Mouse (Mus musculus) ES-Bruce4 (cell line): ENCODE data around the gene Sgta. TPM values are rescaled to one million over a fixed set of nuclear protein-coding genes. Genes with fewer than 3 reads are reported as not detected.

Source experiments
- H3K27ac ChIP-seq: 2 replicates; pipeline ENCODE4 v1.5.1; 2012; ENCODE audit warnings: low read length, inconsistent platforms; ENCODE audit not compliant: insufficient read depth
- H3K27me3 ChIP-seq: 2 replicates; pipeline ENCODE4 v1.6.1; 2012; ENCODE audit warnings: mild to moderate bottlenecking, low read length, inconsistent platforms; ENCODE audit not compliant: control insufficient read depth, poor library complexity, insufficient read depth, severe bottlenecking
- H3K36me3 ChIP-seq: 2 replicates; pipeline ENCODE4 v1.6.1; 2012; ENCODE audit warnings: inconsistent platforms, mild to moderate bottlenecking, low read length, moderate library complexity; ENCODE audit not compliant: control insufficient read depth, poor library complexity, insufficient read depth, severe bottlenecking
- H3K4me1 ChIP-seq: one replicate; pipeline ENCODE4 v1.8.1; 2011; ENCODE audit warnings: low read length; ENCODE audit not compliant: control insufficient read depth, insufficient read depth
- H3K4me3 ChIP-seq: 2 replicates; pipeline ENCODE4 v1.5.1; 2011; ENCODE audit warnings: low read depth, mild to moderate bottlenecking, low read length
- H3K9ac ChIP-seq: 2 replicates; pipeline ENCODE4 v1.6.1; 2012; ENCODE audit warnings: low read depth, mild to moderate bottlenecking, inconsistent platforms; ENCODE audit not compliant: poor library complexity, severe bottlenecking
- H3K9me3 ChIP-seq: replicated peaks from 2 replicates; pipeline ENCODE4 v1.6.1; 2012; ENCODE audit warnings: mild to moderate bottlenecking, low read length, inconsistent platforms; ENCODE audit not compliant: control insufficient read depth, poor library complexity, insufficient read depth, severe bottlenecking
- CTCF ChIP-seq: IDR thresholded peaks from one replicate; pipeline ENCODE4 v1.8.1; 2011; ENCODE audit warnings: low read depth, low read length
- EP300 ChIP-seq: IDR thresholded peaks from 2 replicates; pipeline ENCODE4 v1.6.1; 2011; ENCODE audit warnings: low read depth, low read length; ENCODE audit not compliant: insufficient read depth
- POLR2A ChIP-seq: IDR thresholded peaks from one replicate; pipeline ENCODE4 v1.8.1; 2011; ENCODE audit warnings: low read length; ENCODE audit not compliant: insufficient read depth
- polyA plus RNA-seq: library from polyadenylated mRNA; stranded (reverse); fragments of >200 nt; gene quantifications from 2 replicates; pipeline ENCODE4 v1.2.4, GENCODE M21; 2011; ENCODE audit warnings: low read depth; ENCODE audit not compliant: missing spikeins, insufficient read depth, insufficient read length

Gene Sgta
- polyA plus RNA-seq, 1 experiment = 110 TPM

GRCm38 (mm10) chr10:81033586-81033985, 26.4 kb downstream of the Sgta start:
- H3K36me3 ChIP-seq = no peaks in the 10 kb centered on the region
- no peak overlapping the region for H3K4me3 ChIP-seq
- TF ChIP-seq CTCF (no peak), EP300 (no peak), POLR2A (no peak)
- no peaks in the 10 kb centered on the region for H3K27me3 ChIP-seq
- no peak overlapping the region for H3K9ac ChIP-seq
- no peaks in the 10 kb centered on the region for H3K4me1 ChIP-seq
- no peaks in the 10 kb centered on the region for H3K9me3 ChIP-seq
- no peak overlapping the region for H3K27ac ChIP-seq

GRCm38 (mm10) chr10:81029031-81029430, 30.9 kb downstream of the Sgta start:
- H3K9ac ChIP-seq = no peak overlapping the region
- H3K27ac ChIP-seq = no peak overlapping the region
- H3K27me3 ChIP-seq = no peaks in the 10 kb centered on the region
- no peaks in the 10 kb centered on the region for H3K9me3 ChIP-seq
- no peak overlapping the region for H3K4me3 ChIP-seq
- peaks cover 2% of the 10 kb centered on the region for H3K4me1 ChIP-seq
- TF ChIP-seq POLR2A (no peak), EP300 (no peak), CTCF (no peak)
- H3K36me3 ChIP-seq = no peaks in the 10 kb centered on the region

- H3K9me3 ChIP-seq = no peaks in the 10 kb centered on the region
- H3K36me3 ChIP-seq = no peaks in the 10 kb centered on the region
- no peak for TF ChIP-seq POLR2A
- TF ChIP-seq CTCF = no peak
- TF ChIP-seq EP300 = no peak
- no peaks in the 10 kb centered on the region for H3K27me3 ChIP-seq
- H3K27ac ChIP-seq = no peak overlapping the region
- no peak overlapping the region for H3K4me3 ChIP-seq
- peaks cover 2% of the 10 kb centered on the region for H3K4me1 ChIP-seq
- H3K9ac ChIP-seq = no peak overlapping the region
Observed at GRCm38 (mm10) chr10:81028219-81028618, 31.8 kb downstream of the Sgta start.

GRCm38 (mm10) chr10:81027331-81027730, 32.6 kb downstream of the Sgta start:
- no peaks in the 10 kb centered on the region for H3K27me3 ChIP-seq
- TF ChIP-seq POLR2A (no peak), CTCF (no peak), EP300 (no peak)

GRCm38 (mm10) chr10:81026857-81027256, 33.1 kb downstream of the Sgta start:
- H3K27ac ChIP-seq = no peak overlapping the region
- no peak overlapping the region for H3K9ac ChIP-seq
- TF ChIP-seq POLR2A (no peak), EP300 (no peak), CTCF (no peak)
- no peaks in the 10 kb centered on the region for H3K9me3 ChIP-seq
- H3K36me3 ChIP-seq = no peaks in the 10 kb centered on the region
- H3K4me1 ChIP-seq = peaks cover 2% of the 10 kb centered on the region
- no peak overlapping the region for H3K4me3 ChIP-seq
- no peaks in the 10 kb centered on the region for H3K27me3 ChIP-seq

More at GRCm38 (mm10) chr10:81027331-81027730, 32.6 kb downstream of the Sgta start:
- H3K4me1 ChIP-seq = peaks cover 2% of the 10 kb centered on the region
- no peak overlapping the region for H3K4me3 ChIP-seq
- no peaks in the 10 kb centered on the region for H3K9me3 ChIP-seq
- H3K9ac ChIP-seq = no peak overlapping the region
- H3K27ac ChIP-seq = no peak overlapping the region
- no peaks in the 10 kb centered on the region for H3K36me3 ChIP-seq

- Histone ChIP-seq H3K36me3 (no peaks in the 10 kb centered on the region), H3K27ac (no peak within 1 kb of the TSS), H3K4me1 (peaks cover 2% of the 10 kb centered on the region), H3K4me3 (peak within 1 kb of the TSS; percentile 47), H3K9ac (no peak within 1 kb of the TSS), H3K27me3 (no peaks in the 10 kb centered on the region), H3K9me3 (no peaks in the 10 kb centered on the region)
- TF ChIP-seq CTCF (no peak), EP300 (no peak), POLR2A (no peak)
Observed at GRCm38 (mm10) chr10:81025639-81026275, 34.2 kb downstream of the Sgta start, which contains the start of gene Diras1. Gene Diras1 (minus strand): TSS chr10:81025662.
